Mouse (Mus musculus): Measurements from ENCODE around the gene Ccdc194. TPM values are rescaled to one million over a fixed set of nuclear protein-coding genes. Genes with fewer than 3 reads are reported as not detected.

Gene Ccdc194
- polyA plus RNA-seq, 1 experiment from 2014 or later, result 0.24 TPM

GRCm38 (mm10) chr8:71566501-71566900 is 41.0 kb upstream of the Ccdc194 start, which contains the start of gene Nxnl1:
Gene Nxnl1, minus strand, starts transcription at chr8:71566601.
- H3K9ac ChIP-seq, result no peak within 1 kb of the TSS
- peaks cover 34% of the 10 kb centered on the region for H3K4me1 ChIP-seq (replicated peaks)
- WGBS, result 64% methylated on average over 3 of the region's 3 CpGs
- H3K36me3 ChIP-seq, result no peaks in the 10 kb centered on the region
- no peaks in the 10 kb centered on the region for H3K9me3 ChIP-seq
- ATAC-seq (ENCODE audit: low read depth), result no peak
- H3K27ac ChIP-seq (replicated peaks), result no peak within 1 kb of the TSS
- H3K4me3 ChIP-seq, result no peak within 1 kb of the TSS
- no peak within 1 kb of the TSS for H3K4me2 ChIP-seq
- H3K27me3 ChIP-seq, result peaks cover 74% of the 10 kb centered on the region

GRCm38 (mm10) chr8:71563992-71564391 is 38.5 kb upstream of the Ccdc194 start:
- Histone ChIP-seq H3K27ac (replicated peaks) (no peak overlapping the region), H3K27me3 (peaks cover 97% of the 10 kb centered on the region), H3K9me3 (no peaks in the 10 kb centered on the region), H3K4me2 (no peak overlapping the region), H3K9ac (no peak overlapping the region), H3K4me3 (no peak overlapping the region), H3K36me3 (no peaks in the 10 kb centered on the region), H3K4me1 (replicated peaks) (peaks cover 19% of the 10 kb centered on the region)
- WGBS, result 85% methylated on average over 4 of the region's 4 CpGs
- no peak for ATAC-seq (ENCODE audit: low read depth)

- ATAC-seq (ENCODE audit: low read depth), result peak; percentile 64; the same call in 1 of the 2 replicates
- Histone ChIP-seq H3K9ac (peak overlapping the region; percentile 43), H3K4me3 (peak overlapping the region; percentile 28), H3K27ac (replicated peaks) (no peak overlapping the region), H3K4me2 (peak overlapping the region; percentile 48), H3K9me3 (no peaks in the 10 kb centered on the region), H3K27me3 (peaks cover 98% of the 10 kb centered on the region), H3K36me3 (no peaks in the 10 kb centered on the region), H3K4me1 (replicated peaks) (peaks cover 17% of the 10 kb centered on the region)
- WGBS, result 1% methylated on average over 30 of the region's 33 CpGs
Observed at GRCm38 (mm10) chr8:71562751-71563150, 37.2 kb upstream of the Ccdc194 start.

GRCm38 (mm10) chr8:71561401-71561800 is 35.9 kb upstream of the Ccdc194 start:
- Histone ChIP-seq H3K9me3 (no peaks in the 10 kb centered on the region), H3K27me3 (peaks cover 98% of the 10 kb centered on the region), H3K4me1 (replicated peaks) (peaks cover 17% of the 10 kb centered on the region), H3K36me3 (no peaks in the 10 kb centered on the region), H3K9ac (no peak overlapping the region), H3K4me2 (no peak overlapping the region), H3K4me3 (no peak overlapping the region), H3K27ac (replicated peaks) (no peak overlapping the region)
- 5% methylated on average over 15 of the region's 15 CpGs for WGBS
- ATAC-seq (ENCODE audit: low read depth), result no peak

GRCm38 (mm10) chr8:71560765-71561164 is 35.3 kb upstream of the Ccdc194 start:
- H3K9ac ChIP-seq, result no peak overlapping the region
- H3K36me3 ChIP-seq, result no peaks in the 10 kb centered on the region
- H3K4me2 ChIP-seq, result no peak overlapping the region
- H3K4me3 ChIP-seq, result no peak overlapping the region
- WGBS, result 82% methylated on average over 5 of the region's 5 CpGs
- H3K27ac ChIP-seq (replicated peaks), result no peak overlapping the region
- H3K9me3 ChIP-seq, result no peaks in the 10 kb centered on the region
- no peak for ATAC-seq (ENCODE audit: low read depth)
- H3K27me3 ChIP-seq, result peaks cover 98% of the 10 kb centered on the region
- peaks cover 17% of the 10 kb centered on the region for H3K4me1 ChIP-seq (replicated peaks)

- Histone ChIP-seq H3K4me1 (replicated peaks) (peaks cover 17% of the 10 kb centered on the region), H3K4me3 (no peak overlapping the region), H3K27ac (replicated peaks) (no peak overlapping the region), H3K4me2 (no peak overlapping the region), H3K27me3 (peaks cover 99% of the 10 kb centered on the region), H3K9me3 (no peaks in the 10 kb centered on the region), H3K9ac (no peak overlapping the region), H3K36me3 (no peaks in the 10 kb centered on the region)
- no peak for ATAC-seq (ENCODE audit: low read depth)
- WGBS, result 77% methylated on average over 3 of the region's 3 CpGs
Observed at GRCm38 (mm10) chr8:71560071-71560470, 34.6 kb upstream of the Ccdc194 start.

- no peak for ATAC-seq (ENCODE audit: low read depth)
- Histone ChIP-seq H3K4me2 (peak overlapping the region; percentile 47), H3K9ac (0 out of 2 replicates have a peak overlapping the region, but pooled peaks have one; percentile 41), H3K27ac (replicated peaks) (no peak overlapping the region), H3K9me3 (no peaks in the 10 kb centered on the region), H3K27me3 (peaks cover 97% of the 10 kb centered on the region), H3K4me3 (peak overlapping the region; percentile 18), H3K36me3 (no peaks in the 10 kb centered on the region), H3K4me1 (replicated peaks) (peaks cover 17% of the 10 kb centered on the region)
- WGBS, result 3% methylated on average over 24 of the region's 24 CpGs
Observed at GRCm38 (mm10) chr8:71558958-71559690, 33.6 kb upstream of the Ccdc194 start.

- ATAC-seq (ENCODE audit: low read depth), result no peak
- Histone ChIP-seq H3K27me3 (peaks cover 93% of the 10 kb centered on the region), H3K4me2 (peak within 1 kb of the TSS; percentile 47), H3K4me3 (peak within 1 kb of the TSS; percentile 18), H3K27ac (replicated peaks) (no peak within 1 kb of the TSS), H3K9ac (0 out of 2 replicates have a peak within 1 kb of the TSS, but pooled peaks have one; percentile 41), H3K9me3 (no peaks in the 10 kb centered on the region), H3K36me3 (no peaks in the 10 kb centered on the region), H3K4me1 (replicated peaks) (peaks cover 17% of the 10 kb centered on the region)
- 4% methylated on average over 69 of the region's 70 CpGs for WGBS
Observed at GRCm38 (mm10) chr8:71558071-71558957, 32.8 kb upstream of the Ccdc194 start, which contains the start of gene Tmem221. Gene Tmem221, minus strand, starts transcription at chr8:71558871.

- peaks cover 57% of the 10 kb centered on the region for H3K27me3 ChIP-seq
- 94% methylated on average over 2 of the region's 2 CpGs for WGBS
- H3K27ac ChIP-seq (replicated peaks), result no peak overlapping the region
- no peaks in the 10 kb centered on the region for H3K36me3 ChIP-seq
- H3K9me3 ChIP-seq, result no peaks in the 10 kb centered on the region
- H3K4me3 ChIP-seq, result no peak overlapping the region
- no peak overlapping the region for H3K4me2 ChIP-seq
- no peak overlapping the region for H3K9ac ChIP-seq
- peaks cover 9% of the 10 kb centered on the region for H3K4me1 ChIP-seq (replicated peaks)
- ATAC-seq (ENCODE audit: low read depth), result no peak
Observed at GRCm38 (mm10) chr8:71554644-71555043, 29.1 kb upstream of the Ccdc194 start.

GRCm38 (mm10) chr8:71554001-71554400 is 28.5 kb upstream of the Ccdc194 start:
- no peak for ATAC-seq (ENCODE audit: low read depth)
- H3K4me2 ChIP-seq, result no peak overlapping the region
- WGBS, result 72% methylated on average over 6 of the region's 6 CpGs
- no peak overlapping the region for H3K27ac ChIP-seq (replicated peaks)
- peaks cover 51% of the 10 kb centered on the region for H3K27me3 ChIP-seq
- H3K4me1 ChIP-seq (replicated peaks), result peaks cover 8% of the 10 kb centered on the region
- H3K9ac ChIP-seq, result no peak overlapping the region
- no peaks in the 10 kb centered on the region for H3K36me3 ChIP-seq
- no peak overlapping the region for H3K4me3 ChIP-seq
- no peaks in the 10 kb centered on the region for H3K9me3 ChIP-seq

- Histone ChIP-seq H3K9ac (no peak overlapping the region), H3K4me1 (replicated peaks) (no peaks in the 10 kb centered on the region), H3K27me3 (peaks cover 38% of the 10 kb centered on the region), H3K36me3 (peaks cover 10% of the 10 kb centered on the region), H3K4me3 (no peak overlapping the region), H3K9me3 (no peaks in the 10 kb centered on the region), H3K4me2 (no peak overlapping the region), H3K27ac (replicated peaks) (no peak overlapping the region)
- ATAC-seq (ENCODE audit: low read depth), result no peak
- 71% methylated on average over 6 of the region's 6 CpGs for WGBS
Observed at GRCm38 (mm10) chr8:71552770-71553169, 27.3 kb upstream of the Ccdc194 start.

GRCm38 (mm10) chr8:71550754-71551153 is 25.2 kb upstream of the Ccdc194 start:
- Histone ChIP-seq H3K4me2 (no peak overlapping the region), H3K27me3 (peaks cover 18% of the 10 kb centered on the region), H3K9ac (no peak overlapping the region), H3K36me3 (peaks cover 29% of the 10 kb centered on the region), H3K4me1 (replicated peaks) (no peaks in the 10 kb centered on the region), H3K9me3 (no peaks in the 10 kb centered on the region), H3K4me3 (no peak overlapping the region), H3K27ac (replicated peaks) (no peak overlapping the region)
- ATAC-seq (ENCODE audit: low read depth), result no peak
- 72% methylated on average over 7 of the region's 7 CpGs for WGBS
